ENCODE assay signal across 9 mouse cellular contexts in the genomic region with DNA sequence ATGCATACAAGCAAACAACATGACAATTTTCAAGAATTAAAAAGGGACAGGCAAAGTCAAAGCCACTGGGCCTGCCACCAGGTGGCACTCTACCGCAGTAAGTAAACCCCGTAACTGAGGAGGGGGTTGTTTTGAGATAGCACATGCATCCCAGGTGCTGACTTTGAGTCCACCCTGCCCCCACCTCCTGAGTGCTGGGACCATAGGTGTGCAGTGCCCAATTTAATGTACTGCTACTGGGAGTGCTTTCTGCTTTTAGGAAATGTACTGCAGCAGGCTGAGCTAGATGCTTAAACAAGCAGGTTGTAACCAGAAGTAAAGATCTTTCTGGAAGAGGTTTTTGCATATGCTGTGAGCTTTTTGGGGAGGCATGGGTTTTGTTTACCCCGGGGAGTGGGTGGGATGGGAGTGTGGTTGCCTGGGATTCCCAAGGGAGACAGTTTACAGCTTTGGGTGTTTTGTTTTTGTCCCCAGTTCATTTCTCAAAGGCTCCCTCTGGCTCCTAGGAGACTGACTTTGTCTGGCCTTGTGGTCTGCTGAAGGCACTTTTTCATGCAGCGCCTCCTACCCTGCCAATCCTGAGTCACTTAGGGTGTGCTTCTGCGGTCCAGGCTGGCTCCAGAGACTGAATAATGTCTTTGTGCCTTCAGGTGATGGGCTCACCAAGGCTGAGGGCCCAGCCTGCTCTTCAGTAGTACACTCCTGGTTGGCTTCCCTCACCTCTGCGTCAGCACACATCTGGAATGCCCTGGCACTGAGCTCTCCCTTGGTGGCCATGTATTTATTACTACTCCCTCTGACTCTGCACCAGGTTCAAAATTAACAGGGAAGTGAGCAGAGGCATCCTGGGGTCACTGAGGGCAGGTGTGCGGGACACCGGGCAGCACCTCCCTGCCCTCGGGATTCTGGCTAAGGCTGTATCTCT. TPM values are rescaled to one million over a fixed set of nuclear protein-coding genes. Genes with fewer than 3 reads are reported as not detected.
DNase-seq lines count a peak whose midpoint lies in the region; ATAC-seq and TF ChIP-seq lines count a peak whose summit lies in the region.
"Had no signal": no experiment of that assay in that cellular context is flagged by ENCODE, and none has a peak within 500 bp of the region (broad histone marks: within the 10 kb centered on the region; RNA-seq: fewer than 3 reads in every experiment).

No protein-coding gene starts in this region.

- intact Hi-C loops in left cerebral cortex, postnatal 4 days (cut with DNase I), result loop anchor here (5.0 kb wide), 1 partner anchor 239 kb away; no protein-coding TSS in a partner anchor

- in situ Hi-C loops in Patski (cut with MboI; ENCODE audit: low pct_unique_long_range_greater_than_20kb), result loop anchor here (5.0 to 25.0 kb wide), 3 partner anchors 59 to 961 kb away; partner anchors contain the start of genes Btbd17, Cpsf4l and Gpr142

- CTCF ChIA-PET in Patski (lab: Charles Lee), result interaction anchor here (0.7 to 2.0 kb wide), 5 partner anchors 15 to 70 kb away, joined by 3 to 6 read pairs (median 3); no protein-coding TSS in a partner anchor

- H3K9me3 ChIP-seq in embryonic facial prominence, embryonic 11.5 days (replicated peaks; ENCODE audit: control insufficient read depth, low read length), result no peaks in the 10 kb centered on the region
- H3K9me3 ChIP-seq: midbrain, embryonic 12.5 days had no signal

- no peak overlapping the region for H3K4me3 ChIP-seq in embryonic facial prominence, embryonic 11.5 days (ENCODE audit: low read depth, low read length)
- H3K4me3 ChIP-seq: midbrain, embryonic 12.5 days had no signal

- ATAC-seq in Patski, result peak; percentile 17
- ATAC-seq in embryonic facial prominence, embryonic 11.5 days (replicated peaks; ENCODE audit: insufficient number of reproducible peaks, low FRiP score, low TSS enrichment, low read depth), result no peak
- ATAC-seq in activated CD4-positive, CD25-positive, alpha-beta regulatory T cell, adult 4 months, result no peak

- H3K4me1 ChIP-seq in embryonic facial prominence, embryonic 11.5 days (ENCODE audit: control insufficient read depth, insufficient read depth, low read length), result no peaks in the 10 kb centered on the region

- no peak overlapping the region for H3K27ac ChIP-seq in embryonic facial prominence, embryonic 11.5 days (replicated peaks; ENCODE audit: low read depth, low read length)
- H3K27ac ChIP-seq: midbrain, embryonic 12.5 days had no signal

- no peak overlapping the region for H3K4me2 ChIP-seq in embryonic facial prominence, embryonic 11.5 days (ENCODE audit: low read depth, low read length)
- H3K4me2 ChIP-seq: midbrain, embryonic 12.5 days had no signal

- no peak overlapping the region for H3K9ac ChIP-seq in embryonic facial prominence, embryonic 11.5 days (replicated peaks; ENCODE audit: low read length)
- H3K9ac ChIP-seq: midbrain, embryonic 12.5 days had no signal

- H3K36me3 ChIP-seq in embryonic facial prominence, embryonic 11.5 days (replicated peaks; ENCODE audit: control insufficient read depth, insufficient read depth, low read depth, low read length), result peaks cover 4% of the 10 kb centered on the region; the same call in 1 of the 2 replicates

- DNase-seq in heart, postnatal 4 days, result peak; percentile 62
- no peak for DNase-seq in heart, adult 9 months (ENCODE audit: low spot score in 2 of 2)
- DNase-seq in B cell, adult 2 months, result peak; percentile 67 to 69
- DNase-seq in Patski (ENCODE audit: low read depth, low spot score), result no peak
- peak; percentile 77 for DNase-seq in embryonic facial prominence, embryonic 11.5 days (ENCODE audit: low spot score)
- DNase-seq in left cerebral cortex, postnatal 4 days, result peak; percentile 73
- DNase-seq in right cerebral cortex, postnatal 14 days, result peak; percentile 72

- POLR2A ChIA-PET in Patski (lab: Charles Lee), result no interaction called here

- 61% methylated on average over 9 of the region's 9 CpGs for WGBS in embryonic facial prominence, embryonic 11.5 days

- H3K27me3 ChIP-seq in Patski, result no peaks in the 10 kb centered on the region
- H3K27me3 ChIP-seq in embryonic facial prominence, embryonic 11.5 days (ENCODE audit: control insufficient read depth, insufficient read depth, low read length), result no peaks in the 10 kb centered on the region

- TF ChIP-seq CTCF in Patski (IDR thresholded peaks at IDR 0.05), result no peak

RNA-seq across cellular contexts. Expression of gene Ttyh2, which starts 2.2 kb away (rescaled TPM):
- 10 to 100 TPM; 27.4 to 27.7 TPM for total RNA-seq in heart, postnatal 4 days (2021)
- 22.1 TPM for polyA plus RNA-seq in Patski (2021)
- polyA plus RNA-seq in embryonic facial prominence, embryonic 11.5 days (2014; fragmentation: Nextera tagmentation; extraction: Ambion mirVana), result 15.5 and 16.4 TPM in 2 replicates
- total RNA-seq in left cerebral cortex, postnatal 4 days (2021), result 10 to 100 TPM; 19.9 to 21.4 TPM
- polyA plus RNA-seq in activated CD4-positive, CD25-positive, alpha-beta regulatory T cell, adult 4 months (2017; shearing (Covaris generic)), result 1 to 10 TPM; 2.4 to 3.3 TPM

RNA-seq across cellular contexts. Expression of gene Rpl38, which starts 4.7 kb away (rescaled TPM):
- 100 to 1,000 TPM; 922 to 952 TPM for total RNA-seq in heart, postnatal 4 days (2021)
- 666 TPM for polyA plus RNA-seq in Patski (2021)
- 888 and 938 TPM in 2 replicates for polyA plus RNA-seq in embryonic facial prominence, embryonic 11.5 days (2014; fragmentation: Nextera tagmentation; extraction: Ambion mirVana)
- 1,000 to 10,000 TPM; 1,144 to 1,233 TPM for total RNA-seq in left cerebral cortex, postnatal 4 days (2021)
- polyA plus RNA-seq in activated CD4-positive, CD25-positive, alpha-beta regulatory T cell, adult 4 months (2017; shearing (Covaris generic)), result 1,000 to 10,000 TPM; 1,043 to 1,380 TPM

RNA-seq across cellular contexts. Expression of gene Dnaic2, which starts 54.2 kb away (rescaled TPM):
- under 1 TPM; 0.79 to 0.88 TPM for total RNA-seq in heart, postnatal 4 days (2021)
- polyA plus RNA-seq in Patski (2021), result 0.27 TPM
- 1.4 and 1.6 TPM in 2 replicates for polyA plus RNA-seq in embryonic facial prominence, embryonic 11.5 days (2014; fragmentation: Nextera tagmentation; extraction: Ambion mirVana)
- total RNA-seq in left cerebral cortex, postnatal 4 days (2021), result 1 to 10 TPM; 1.5 to 1.8 TPM
- polyA plus RNA-seq in activated CD4-positive, CD25-positive, alpha-beta regulatory T cell, adult 4 months (2017; shearing (Covaris generic)), result not detected

Comparison
In these comparisons a context has a peak if more than half of its experiments do, and no peak if none do; other contexts are left out.
1. DNase-seq: peak in heart, postnatal 4 days (single experiment), B cell, adult 2 months (2 of 2), embryonic facial prominence, embryonic 11.5 days (single experiment), left cerebral cortex, postnatal 4 days (single experiment) and right cerebral cortex, postnatal 14 days (single experiment); none in heart, adult 9 months (0 of 2) and Patski (single experiment).